Mouse (Mus musculus) inflammation-experienced regulatory T-cells, adult 6 months (primary cell): ENCODE data around the gene Gatad2b. TPM values are rescaled to one million over a fixed set of nuclear protein-coding genes. Genes with fewer than 3 reads are reported as not detected.
"Not testable (repeated sequence)": the region's sequence is repeated elsewhere in the genome, so short reads cannot be mapped to it uniquely, and the experiment has no call there.

Experiments
- ATAC-seq: one replicate; pipeline ENCODE4 v1.8.0; 2017
- polyA plus RNA-seq, 3 experiments: library from polyadenylated mRNA; unstranded; fragments of 100-300 nt; shearing (Covaris generic); gene quantifications; one replicate each; pipeline ENCODE4 v1.2.1; 2017

Gene Gatad2b
- polyA plus RNA-seq, 3 experiments from 2014 or later = 14.9 to 34.0 (median 28.3) TPM

GRCm38 (mm10) chr3:90313367-90313766 is 20.4 kb downstream of the Gatad2b start:
- peak; percentile 54 for ATAC-seq

GRCm38 (mm10) chr3:90314241-90314640 is 21.3 kb downstream of the Gatad2b start:
- no peak for ATAC-seq

GRCm38 (mm10) chr3:90322289-90322688 is 29.3 kb downstream of the Gatad2b start:
- ATAC-seq = no peak

- ATAC-seq = no peak
Observed at GRCm38 (mm10) chr3:90323119-90323518, 30.1 kb downstream of the Gatad2b start.

- ATAC-seq = no peak
Observed at GRCm38 (mm10) chr3:90332485-90332884, 39.5 kb downstream of the Gatad2b start.

GRCm38 (mm10) chr3:90335517-90335916 is 42.5 kb downstream of the Gatad2b start:
- ATAC-seq = no peak

GRCm38 (mm10) chr3:90338190-90338589 is 45.2 kb downstream of the Gatad2b start:
- ATAC-seq = no peak

GRCm38 (mm10) chr3:90340177-90340576 is 47.2 kb downstream of the Gatad2b start:
- ATAC-seq = no peak

- not testable (repeated sequence) for ATAC-seq
Observed at GRCm38 (mm10) chr3:90342853-90343252, 49.9 kb downstream of the Gatad2b start.

GRCm38 (mm10) chr3:90347847-90348246 is 54.9 kb downstream of the Gatad2b start:
- no peak for ATAC-seq

GRCm38 (mm10) chr3:90357959-90358358 is 65.0 kb downstream of the Gatad2b start:
- ATAC-seq = no peak

- peak; percentile 43 for ATAC-seq
Observed at GRCm38 (mm10) chr3:90359230-90359629, 66.3 kb downstream of the Gatad2b start.

- no peak for ATAC-seq
Observed at GRCm38 (mm10) chr3:90361476-90361875, 68.5 kb downstream of the Gatad2b start.

GRCm38 (mm10) chr3:90362346-90362745 is 69.4 kb downstream of the Gatad2b start:
- no peak for ATAC-seq

- no peak for ATAC-seq
Observed at GRCm38 (mm10) chr3:90367001-90367632, 74.1 kb downstream of the Gatad2b start.

GRCm38 (mm10) chr3:90369041-90369440 is 76.1 kb downstream of the Gatad2b start:
- no peak for ATAC-seq

GRCm38 (mm10) chr3:90371857-90372256 is 78.9 kb downstream of the Gatad2b start:
- no peak for ATAC-seq

- ATAC-seq = no peak
Observed at GRCm38 (mm10) chr3:90372817-90373216, 79.8 kb downstream of the Gatad2b start.

GRCm38 (mm10) chr3:90373432-90374028 is 80.6 kb downstream of the Gatad2b start:
- ATAC-seq = peak; percentile 74

GRCm38 (mm10) chr3:90374368-90374767 is 81.4 kb downstream of the Gatad2b start:
- no peak for ATAC-seq

GRCm38 (mm10) chr3:90375562-90376246 is 82.7 kb downstream of the Gatad2b start:
- ATAC-seq = no peak

- ATAC-seq = no peak
Observed at GRCm38 (mm10) chr3:90376247-90376585, 83.2 kb downstream of the Gatad2b start.

- ATAC-seq = no peak
Observed at GRCm38 (mm10) chr3:90378496-90378895, 85.5 kb downstream of the Gatad2b start.

GRCm38 (mm10) chr3:90381727-90382126 is 88.7 kb downstream of the Gatad2b start:
- ATAC-seq = no peak
